Mouse (Mus musculus): ENCODE data around the gene Canx. TPM values are rescaled to one million over a fixed set of nuclear protein-coding genes. Genes with fewer than 3 reads are reported as not detected.
A peak's percentile ranks its signal among the peaks of the same experiment; 100 is the strongest.

Gene Canx
- polyA plus RNA-seq, 1 experiment from 2014 or later: 190 TPM

GRCm38 (mm10) chr11:50275568-50276151, 49.8 kb downstream of the Canx start:
- H3K4me1 ChIP-seq (ENCODE audit: control insufficient read depth, insufficient read depth, low read length): no peaks in the 10 kb centered on the region
- no peak overlapping the region for H3K4me3 ChIP-seq (ENCODE audit: low read depth, low read length)
- WGBS: 89% methylated on average over 5 of the region's 5 CpGs
- DNase-seq (ENCODE audit: low spot score): no peak
- no peak overlapping the region for H3K27ac ChIP-seq (ENCODE audit: low read depth, low read length)
- no peak for ATAC-seq
- H3K9ac ChIP-seq (ENCODE audit: low read length): no peak overlapping the region
- H3K4me2 ChIP-seq (ENCODE audit: low read length): no peak overlapping the region
- peaks cover 4% of the 10 kb centered on the region; the same call in 1 of the 2 replicates for H3K36me3 ChIP-seq (ENCODE audit: control insufficient read depth, insufficient read depth, low read length)
- no peaks in the 10 kb centered on the region for H3K27me3 ChIP-seq (replicated peaks; ENCODE audit: control insufficient read depth, insufficient read depth, low read length)
- no peaks in the 10 kb centered on the region for H3K9me3 ChIP-seq (replicated peaks; ENCODE audit: control insufficient read depth, low read length)

GRCm38 (mm10) chr11:50275077-50275476, 50.4 kb downstream of the Canx start:
- ATAC-seq: no peak
- H3K4me2 ChIP-seq (ENCODE audit: low read length): no peak overlapping the region
- H3K4me1 ChIP-seq (ENCODE audit: control insufficient read depth, insufficient read depth, low read length): no peaks in the 10 kb centered on the region
- no peaks in the 10 kb centered on the region for H3K36me3 ChIP-seq (ENCODE audit: control insufficient read depth, insufficient read depth, low read length)
- 94% methylated on average over 2 of the region's 2 CpGs for WGBS
- no peak overlapping the region for H3K4me3 ChIP-seq (ENCODE audit: low read depth, low read length)
- H3K27me3 ChIP-seq (replicated peaks; ENCODE audit: control insufficient read depth, insufficient read depth, low read length): no peaks in the 10 kb centered on the region
- H3K27ac ChIP-seq (ENCODE audit: low read depth, low read length): no peak overlapping the region
- no peak overlapping the region for H3K9ac ChIP-seq (ENCODE audit: low read length)
- no peaks in the 10 kb centered on the region for H3K9me3 ChIP-seq (replicated peaks; ENCODE audit: control insufficient read depth, low read length)
- no peak for DNase-seq (ENCODE audit: low spot score)

- WGBS: 76% methylated on average over 2 of the region's 2 CpGs
- Histone ChIP-seq H3K9ac (ENCODE audit: low read length) (no peak overlapping the region), H3K4me2 (ENCODE audit: low read length) (no peak overlapping the region), H3K36me3 (ENCODE audit: control insufficient read depth, insufficient read depth, low read length) (no peaks in the 10 kb centered on the region), H3K27ac (ENCODE audit: low read depth, low read length) (no peak overlapping the region), H3K4me3 (ENCODE audit: low read depth, low read length) (no peak overlapping the region), H3K4me1 (ENCODE audit: control insufficient read depth, insufficient read depth, low read length) (no peaks in the 10 kb centered on the region), H3K9me3 (replicated peaks; ENCODE audit: control insufficient read depth, low read length) (no peaks in the 10 kb centered on the region), H3K27me3 (replicated peaks; ENCODE audit: control insufficient read depth, insufficient read depth, low read length) (no peaks in the 10 kb centered on the region)
- DNase-seq (ENCODE audit: low spot score): no peak
- ATAC-seq: no peak
These were observed 52.7 kb downstream of the Canx start for GRCm38 (mm10) chr11:50272819-50273218.

GRCm38 (mm10) chr11:50269885-50270284, 55.6 kb downstream of the Canx start:
- Histone ChIP-seq H3K9ac (ENCODE audit: low read length) (no peak overlapping the region), H3K27me3 (replicated peaks; ENCODE audit: control insufficient read depth, insufficient read depth, low read length) (no peaks in the 10 kb centered on the region), H3K4me3 (ENCODE audit: low read depth, low read length) (no peak overlapping the region), H3K4me2 (ENCODE audit: low read length) (no peak overlapping the region), H3K4me1 (ENCODE audit: control insufficient read depth, insufficient read depth, low read length) (no peaks in the 10 kb centered on the region), H3K36me3 (ENCODE audit: control insufficient read depth, insufficient read depth, low read length) (peaks cover 20% of the 10 kb centered on the region), H3K9me3 (replicated peaks; ENCODE audit: control insufficient read depth, low read length) (no peaks in the 10 kb centered on the region), H3K27ac (ENCODE audit: low read depth, low read length) (no peak overlapping the region)
- 100% methylated on average over 1 of the region's 1 CpGs for WGBS
- ATAC-seq (no peak), DNase-seq (ENCODE audit: low spot score) (no peak)

- Histone ChIP-seq H3K4me3 (ENCODE audit: low read depth, low read length) (no peak overlapping the region), H3K36me3 (ENCODE audit: control insufficient read depth, insufficient read depth, low read length) (peaks cover 27% of the 10 kb centered on the region), H3K4me2 (ENCODE audit: low read length) (no peak overlapping the region), H3K9ac (ENCODE audit: low read length) (no peak overlapping the region), H3K27me3 (replicated peaks; ENCODE audit: control insufficient read depth, insufficient read depth, low read length) (no peaks in the 10 kb centered on the region), H3K9me3 (replicated peaks; ENCODE audit: control insufficient read depth, low read length) (no peaks in the 10 kb centered on the region), H3K27ac (ENCODE audit: low read depth, low read length) (no peak overlapping the region), H3K4me1 (ENCODE audit: control insufficient read depth, insufficient read depth, low read length) (no peaks in the 10 kb centered on the region)
- peak; percentile 33 for DNase-seq (ENCODE audit: low spot score)
- WGBS: 92% methylated on average over 2 of the region's 2 CpGs
- no peak for ATAC-seq
These were observed 56.3 kb downstream of the Canx start for GRCm38 (mm10) chr11:50269163-50269562.

- no peaks in the 10 kb centered on the region for H3K9me3 ChIP-seq (replicated peaks; ENCODE audit: control insufficient read depth, low read length)
- ATAC-seq (no peak), DNase-seq (ENCODE audit: low spot score) (no peak)
- no peak overlapping the region for H3K4me3 ChIP-seq (ENCODE audit: low read depth, low read length)
- no peak overlapping the region for H3K27ac ChIP-seq (ENCODE audit: low read depth, low read length)
- H3K4me2 ChIP-seq (ENCODE audit: low read length): no peak overlapping the region
- 95% methylated on average over 3 of the region's 3 CpGs for WGBS
- H3K4me1 ChIP-seq (ENCODE audit: control insufficient read depth, insufficient read depth, low read length): no peaks in the 10 kb centered on the region
- H3K27me3 ChIP-seq (replicated peaks; ENCODE audit: control insufficient read depth, insufficient read depth, low read length): no peaks in the 10 kb centered on the region
- no peak overlapping the region for H3K9ac ChIP-seq (ENCODE audit: low read length)
- H3K36me3 ChIP-seq (ENCODE audit: control insufficient read depth, insufficient read depth, low read length): peaks cover 45% of the 10 kb centered on the region
These were observed 58.5 kb downstream of the Canx start for GRCm38 (mm10) chr11:50266997-50267396.

- Histone ChIP-seq H3K36me3 (ENCODE audit: control insufficient read depth, insufficient read depth, low read length) (peaks cover 54% of the 10 kb centered on the region), H3K27me3 (replicated peaks; ENCODE audit: control insufficient read depth, insufficient read depth, low read length) (no peaks in the 10 kb centered on the region), H3K9ac (ENCODE audit: low read length) (no peak overlapping the region), H3K4me2 (ENCODE audit: low read length) (no peak overlapping the region), H3K4me1 (ENCODE audit: control insufficient read depth, insufficient read depth, low read length) (no peaks in the 10 kb centered on the region), H3K4me3 (ENCODE audit: low read depth, low read length) (no peak overlapping the region), H3K27ac (ENCODE audit: low read depth, low read length) (no peak overlapping the region), H3K9me3 (replicated peaks; ENCODE audit: control insufficient read depth, low read length) (no peaks in the 10 kb centered on the region)
- DNase-seq (ENCODE audit: low spot score) (no peak), ATAC-seq (no peak)
- WGBS: 87% methylated on average over 8 of the region's 8 CpGs
These were observed 59.5 kb downstream of the Canx start for GRCm38 (mm10) chr11:50265931-50266330.

- ATAC-seq (no peak), DNase-seq (ENCODE audit: low spot score) (no peak)
- Histone ChIP-seq H3K36me3 (ENCODE audit: control insufficient read depth, insufficient read depth, low read length) (peaks cover 82% of the 10 kb centered on the region), H3K4me1 (ENCODE audit: control insufficient read depth, insufficient read depth, low read length) (no peaks in the 10 kb centered on the region), H3K4me2 (ENCODE audit: low read length) (no peak overlapping the region), H3K27ac (ENCODE audit: low read depth, low read length) (no peak overlapping the region), H3K9ac (ENCODE audit: low read length) (no peak overlapping the region), H3K27me3 (replicated peaks; ENCODE audit: control insufficient read depth, insufficient read depth, low read length) (no peaks in the 10 kb centered on the region), H3K9me3 (replicated peaks; ENCODE audit: control insufficient read depth, low read length) (no peaks in the 10 kb centered on the region), H3K4me3 (ENCODE audit: low read depth, low read length) (no peak overlapping the region)
- 91% methylated on average over 3 of the region's 3 CpGs for WGBS
These were observed 62.3 kb downstream of the Canx start for GRCm38 (mm10) chr11:50263198-50263597.

GRCm38 (mm10) chr11:50262020-50262419, 63.5 kb downstream of the Canx start:
- WGBS: 96% methylated on average over 4 of the region's 4 CpGs
- no peaks in the 10 kb centered on the region for H3K27me3 ChIP-seq (replicated peaks; ENCODE audit: control insufficient read depth, insufficient read depth, low read length)
- DNase-seq (ENCODE audit: low spot score) (no peak), ATAC-seq (no peak)
- H3K27ac ChIP-seq (ENCODE audit: low read depth, low read length): no peak overlapping the region
- H3K4me2 ChIP-seq (ENCODE audit: low read length): no peak overlapping the region
- H3K9ac ChIP-seq (ENCODE audit: low read length): no peak overlapping the region
- H3K4me3 ChIP-seq (ENCODE audit: low read depth, low read length): no peak overlapping the region
- peaks cover 93% of the 10 kb centered on the region for H3K36me3 ChIP-seq (ENCODE audit: control insufficient read depth, insufficient read depth, low read length)
- H3K9me3 ChIP-seq (replicated peaks; ENCODE audit: control insufficient read depth, low read length): no peaks in the 10 kb centered on the region
- no peaks in the 10 kb centered on the region for H3K4me1 ChIP-seq (ENCODE audit: control insufficient read depth, insufficient read depth, low read length)

All from forebrain, embryonic 14.5 days (tissue).